Mouse (Mus musculus): Measurements from ENCODE around the gene Dhrs13.

DNA sequence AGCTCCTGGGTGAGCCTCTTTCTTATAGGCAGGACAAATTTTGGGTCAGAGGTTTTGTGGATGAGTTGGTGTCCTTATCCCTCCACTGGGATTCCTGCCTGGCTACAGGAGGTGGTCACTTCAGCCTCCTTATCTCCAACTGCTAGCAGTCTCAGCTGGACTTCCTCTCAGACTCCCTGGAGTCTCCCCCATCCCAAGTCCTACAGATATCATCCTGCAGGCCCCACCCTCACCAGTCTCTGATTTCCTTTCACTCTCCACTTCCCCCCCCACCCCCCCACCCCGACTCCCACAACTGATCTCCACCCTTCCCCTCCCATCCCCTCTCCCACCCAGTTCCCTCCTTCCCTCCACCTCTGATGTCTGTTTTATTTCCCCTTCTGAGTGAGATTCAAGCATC, 51.5 kb downstream of the Dhrs13 start:
- TF ChIP-seq POLR2A (IDR thresholded peaks at IDR 0.05; ENCODE audit: borderline replicate concordance, control insufficient read depth, low read depth, low read length), result no peak
- no peak for TF ChIP-seq CTCF (IDR thresholded peaks at IDR 0.05; ENCODE audit: control insufficient read depth, insufficient read depth, low read length)

Measured in bone marrow, adult 2 months (tissue).